Mouse (Mus musculus): ENCODE results near the gene Dync1i1. TPM values are rescaled to one million over a fixed set of nuclear protein-coding genes. Genes with fewer than 3 reads are reported as not detected.
A peak's percentile ranks its signal among the peaks of the same experiment; 100 is the strongest.

Gene Dync1i1
- polyA plus RNA-seq, 1 experiment from 2014 or later, result 0.26 TPM

GRCm38 (mm10) chr6:5830717-5831116, 105.3 kb downstream of the Dync1i1 start:
- WGBS, result 70% methylated on average over 2 of the region's 2 CpGs
- Histone ChIP-seq H3K4me1 (ENCODE audit: control insufficient read depth, insufficient read depth, low read length) (no peaks in the 10 kb centered on the region), H3K9me3 (ENCODE audit: control insufficient read depth, low read length) (no peaks in the 10 kb centered on the region), H3K27ac (ENCODE audit: low read length) (no peak overlapping the region), H3K4me2 (ENCODE audit: low read depth, low read length) (no peak overlapping the region), H3K9ac (ENCODE audit: low read depth, low read length) (no peak overlapping the region), H3K4me3 (ENCODE audit: low read length) (no peak overlapping the region), H3K36me3 (ENCODE audit: control insufficient read depth, insufficient read depth, low read length) (no peaks in the 10 kb centered on the region), H3K27me3 (replicated peaks; ENCODE audit: control insufficient read depth, insufficient read depth, low read length) (no peaks in the 10 kb centered on the region)
- no peak for ATAC-seq

DNA sequence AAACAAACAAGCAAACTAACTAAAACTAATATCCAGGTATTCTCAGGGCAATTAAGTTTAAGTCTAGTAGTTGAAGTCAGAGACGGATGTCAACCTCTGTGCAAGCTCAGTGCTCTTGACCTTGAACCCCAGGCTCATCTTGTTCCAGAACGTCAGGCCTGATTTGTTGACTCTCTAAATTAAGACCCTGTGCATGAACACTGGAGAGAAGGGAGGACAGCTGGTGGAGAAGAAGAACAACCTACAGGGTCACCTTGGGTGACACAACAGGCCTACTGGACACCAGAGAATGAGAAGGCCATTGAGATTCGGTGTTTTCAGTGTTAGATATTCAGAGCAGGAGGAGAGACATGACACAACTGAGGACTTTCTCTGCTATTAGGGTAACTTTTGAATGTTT, 105.8 kb downstream of the Dync1i1 start:
- no peak overlapping the region for H3K4me2 ChIP-seq (ENCODE audit: low read depth, low read length)
- no peak overlapping the region for H3K9ac ChIP-seq (ENCODE audit: low read depth, low read length)
- WGBS, result 72% methylated on average over 3 of the region's 3 CpGs
- no peak overlapping the region for H3K27ac ChIP-seq (ENCODE audit: low read length)
- ATAC-seq, result no peak
- no peak overlapping the region for H3K4me3 ChIP-seq (ENCODE audit: low read length)
- no peaks in the 10 kb centered on the region for H3K27me3 ChIP-seq (replicated peaks; ENCODE audit: control insufficient read depth, insufficient read depth, low read length)
- H3K36me3 ChIP-seq (ENCODE audit: control insufficient read depth, insufficient read depth, low read length), result no peaks in the 10 kb centered on the region
- no peaks in the 10 kb centered on the region for H3K4me1 ChIP-seq (ENCODE audit: control insufficient read depth, insufficient read depth, low read length)
- H3K9me3 ChIP-seq (ENCODE audit: control insufficient read depth, low read length), result no peaks in the 10 kb centered on the region

GRCm38 (mm10) chr6:5832838-5833237, 107.4 kb downstream of the Dync1i1 start:
- WGBS, result 95% methylated on average over 2 of the region's 2 CpGs
- Histone ChIP-seq H3K27me3 (replicated peaks; ENCODE audit: control insufficient read depth, insufficient read depth, low read length) (no peaks in the 10 kb centered on the region), H3K27ac (ENCODE audit: low read length) (no peak overlapping the region), H3K9ac (ENCODE audit: low read depth, low read length) (no peak overlapping the region), H3K4me1 (ENCODE audit: control insufficient read depth, insufficient read depth, low read length) (no peaks in the 10 kb centered on the region), H3K9me3 (ENCODE audit: control insufficient read depth, low read length) (no peaks in the 10 kb centered on the region), H3K4me3 (ENCODE audit: low read length) (no peak overlapping the region), H3K36me3 (ENCODE audit: control insufficient read depth, insufficient read depth, low read length) (no peaks in the 10 kb centered on the region), H3K4me2 (ENCODE audit: low read depth, low read length) (no peak overlapping the region)
- ATAC-seq, result no peak

- 79% methylated on average over 5 of the region's 5 CpGs for WGBS
- ATAC-seq, result no peak
- H3K9me3 ChIP-seq (ENCODE audit: control insufficient read depth, low read length), result no peaks in the 10 kb centered on the region
- no peak overlapping the region for H3K4me3 ChIP-seq (ENCODE audit: low read length)
- H3K9ac ChIP-seq (ENCODE audit: low read depth, low read length), result no peak overlapping the region
- no peak overlapping the region for H3K4me2 ChIP-seq (ENCODE audit: low read depth, low read length)
- H3K36me3 ChIP-seq (ENCODE audit: control insufficient read depth, insufficient read depth, low read length), result no peaks in the 10 kb centered on the region
- no peaks in the 10 kb centered on the region for H3K4me1 ChIP-seq (ENCODE audit: control insufficient read depth, insufficient read depth, low read length)
- no peak overlapping the region for H3K27ac ChIP-seq (ENCODE audit: low read length)
- H3K27me3 ChIP-seq (replicated peaks; ENCODE audit: control insufficient read depth, insufficient read depth, low read length), result no peaks in the 10 kb centered on the region
Measured at GRCm38 (mm10) chr6:5842466-5842865, 117.0 kb downstream of the Dync1i1 start.

GRCm38 (mm10) chr6:5846154-5846553, 120.7 kb downstream of the Dync1i1 start:
- no peak overlapping the region for H3K27ac ChIP-seq (ENCODE audit: low read length)
- H3K27me3 ChIP-seq (replicated peaks; ENCODE audit: control insufficient read depth, insufficient read depth, low read length), result no peaks in the 10 kb centered on the region
- no peaks in the 10 kb centered on the region for H3K9me3 ChIP-seq (ENCODE audit: control insufficient read depth, low read length)
- WGBS, result 94% methylated on average over 5 of the region's 5 CpGs
- ATAC-seq, result no peak
- no peaks in the 10 kb centered on the region for H3K4me1 ChIP-seq (ENCODE audit: control insufficient read depth, insufficient read depth, low read length)
- no peak overlapping the region for H3K4me2 ChIP-seq (ENCODE audit: low read depth, low read length)
- H3K36me3 ChIP-seq (ENCODE audit: control insufficient read depth, insufficient read depth, low read length), result no peaks in the 10 kb centered on the region
- H3K9ac ChIP-seq (ENCODE audit: low read depth, low read length), result no peak overlapping the region
- H3K4me3 ChIP-seq (ENCODE audit: low read length), result no peak overlapping the region

DNA sequence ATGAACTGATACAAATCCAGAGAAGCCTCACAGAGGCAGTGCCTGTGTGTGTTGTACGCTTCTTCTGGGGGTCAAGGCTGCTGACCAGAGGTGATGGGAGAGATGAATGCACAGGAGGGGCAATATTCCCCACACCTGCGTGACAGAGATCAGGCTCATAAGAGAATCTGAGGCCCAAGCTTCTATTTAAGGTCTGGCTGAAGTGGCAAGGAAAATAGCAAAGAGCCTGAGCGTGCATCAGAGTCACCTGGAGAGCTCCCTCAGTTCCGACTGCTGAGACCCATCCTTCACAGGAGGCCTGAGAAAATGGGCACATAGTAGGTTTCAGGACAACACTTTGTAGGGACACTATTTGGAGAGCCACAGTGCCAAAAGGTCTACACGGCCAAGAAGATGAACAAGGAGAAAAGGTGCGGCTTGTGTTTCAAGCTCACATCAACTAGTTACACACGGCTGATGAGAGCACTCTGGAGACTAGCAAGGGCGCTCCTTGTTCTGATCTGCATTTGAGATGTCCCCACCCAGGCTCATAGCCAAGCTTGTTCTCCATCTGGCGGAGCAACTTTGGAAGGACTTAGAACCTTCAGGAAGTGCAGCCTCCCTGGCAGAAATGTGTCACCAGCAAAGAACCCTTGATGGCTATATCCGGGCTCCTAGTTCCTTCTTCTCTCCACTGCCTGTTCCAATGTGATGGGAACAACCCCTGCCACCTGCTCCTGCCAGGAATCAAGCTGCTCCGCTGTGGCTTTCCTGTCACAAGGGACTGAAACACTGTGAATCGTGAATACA, 128.8 kb downstream of the Dync1i1 start:
- no peak overlapping the region for H3K27ac ChIP-seq (ENCODE audit: low read length)
- H3K4me3 ChIP-seq (ENCODE audit: low read length), result no peak overlapping the region
- H3K4me2 ChIP-seq (ENCODE audit: low read depth, low read length), result no peak overlapping the region
- no peaks in the 10 kb centered on the region for H3K36me3 ChIP-seq (ENCODE audit: control insufficient read depth, insufficient read depth, low read length)
- no peaks in the 10 kb centered on the region for H3K27me3 ChIP-seq (replicated peaks; ENCODE audit: control insufficient read depth, insufficient read depth, low read length)
- 0 out of 2 replicates have a peak, but pooled peaks cover 3% of the 10 kb centered on the region for H3K4me1 ChIP-seq (ENCODE audit: control insufficient read depth, insufficient read depth, low read length)
- 88% methylated on average over 12 of the region's 12 CpGs for WGBS
- no peaks in the 10 kb centered on the region for H3K9me3 ChIP-seq (ENCODE audit: control insufficient read depth, low read length)
- ATAC-seq, result no peak
- no peak overlapping the region for H3K9ac ChIP-seq (ENCODE audit: low read depth, low read length)

- Histone ChIP-seq H3K27ac (ENCODE audit: low read length) (no peak overlapping the region), H3K36me3 (ENCODE audit: control insufficient read depth, insufficient read depth, low read length) (no peaks in the 10 kb centered on the region), H3K27me3 (replicated peaks; ENCODE audit: control insufficient read depth, insufficient read depth, low read length) (no peaks in the 10 kb centered on the region), H3K9me3 (ENCODE audit: control insufficient read depth, low read length) (no peaks in the 10 kb centered on the region), H3K4me2 (ENCODE audit: low read depth, low read length) (no peak overlapping the region), H3K4me1 (ENCODE audit: control insufficient read depth, insufficient read depth, low read length) (peaks cover 3% of the 10 kb centered on the region; the same call in 1 of the 2 replicates), H3K4me3 (ENCODE audit: low read length) (no peak overlapping the region), H3K9ac (ENCODE audit: low read depth, low read length) (no peak overlapping the region)
- no peak for ATAC-seq
- WGBS, result 57% methylated on average over 6 of the region's 6 CpGs
Measured at GRCm38 (mm10) chr6:5855526-5855925, 130.1 kb downstream of the Dync1i1 start.

DNA sequence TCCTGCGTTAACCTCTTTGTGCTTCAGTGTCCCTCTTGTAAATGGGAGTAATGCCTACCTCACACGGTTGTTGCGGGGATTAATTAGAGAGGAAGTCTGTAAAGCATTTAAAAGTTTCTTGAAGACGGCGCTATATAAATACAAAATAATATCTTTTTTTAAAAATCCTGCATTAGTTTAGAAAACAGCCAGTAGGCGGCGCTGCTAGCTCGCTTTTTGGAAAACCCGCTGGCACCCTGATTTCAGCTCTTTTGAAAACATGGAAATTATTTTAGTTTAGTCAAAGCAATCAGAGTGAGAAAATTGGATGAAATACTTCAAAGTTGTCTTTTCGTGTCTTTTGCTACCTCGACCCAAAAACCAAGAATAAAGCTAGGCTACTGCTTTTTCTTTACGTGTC, 132.9 kb downstream of the Dync1i1 start:
- 14% methylated on average over 12 of the region's 12 CpGs for WGBS
- Histone ChIP-seq H3K9me3 (ENCODE audit: control insufficient read depth, low read length) (no peaks in the 10 kb centered on the region), H3K4me2 (ENCODE audit: low read depth, low read length) (peak overlapping the region; percentile 22), H3K4me1 (ENCODE audit: control insufficient read depth, insufficient read depth, low read length) (peaks cover 3% of the 10 kb centered on the region; the same call in 1 of the 2 replicates), H3K27me3 (replicated peaks; ENCODE audit: control insufficient read depth, insufficient read depth, low read length) (no peaks in the 10 kb centered on the region), H3K9ac (ENCODE audit: low read depth, low read length) (no peak overlapping the region), H3K4me3 (ENCODE audit: low read length) (no peak overlapping the region), H3K27ac (ENCODE audit: low read length) (no peak overlapping the region), H3K36me3 (ENCODE audit: control insufficient read depth, insufficient read depth, low read length) (no peaks in the 10 kb centered on the region)
- no peak for ATAC-seq

- WGBS, result 45% methylated on average over 20 of the region's 20 CpGs
- H3K4me2 ChIP-seq (ENCODE audit: low read depth, low read length), result peak overlapping the region; percentile 30
- H3K9ac ChIP-seq (ENCODE audit: low read depth, low read length), result no peak overlapping the region
- H3K27ac ChIP-seq (ENCODE audit: low read length), result no peak overlapping the region
- H3K4me1 ChIP-seq (ENCODE audit: control insufficient read depth, insufficient read depth, low read length), result peaks cover 3% of the 10 kb centered on the region; the same call in 1 of the 2 replicates
- no peaks in the 10 kb centered on the region for H3K9me3 ChIP-seq (ENCODE audit: control insufficient read depth, low read length)
- no peak overlapping the region for H3K4me3 ChIP-seq (ENCODE audit: low read length)
- H3K36me3 ChIP-seq (ENCODE audit: control insufficient read depth, insufficient read depth, low read length), result no peaks in the 10 kb centered on the region
- no peaks in the 10 kb centered on the region for H3K27me3 ChIP-seq (replicated peaks; ENCODE audit: control insufficient read depth, insufficient read depth, low read length)
- ATAC-seq, result no peak
Measured at GRCm38 (mm10) chr6:5858901-5859598, 133.6 kb downstream of the Dync1i1 start.
